Mouse (Mus musculus) lung, postnatal 10 days (tissue): ENCODE measurements around the gene Tmco3.

ENCODE experiments used
- DNase-seq: peaks from one replicate; pipeline ENCODE4 v3.0.0; 2021

Gene Tmco3

GRCm38 (mm10) chr8:13287692-13288623 is at the start of gene Tmco3, which contains the start of gene Dcun1d2:
Gene Tmco3 (plus strand): TSS chr8:13288190.
Gene Dcun1d2 (minus strand): TSS chr8:13288131.
- peak; percentile 95 for DNase-seq

GRCm38 (mm10) chr8:13240055-13240454 is 47.9 kb upstream of the Tmco3 start:
- no peak for DNase-seq

GRCm38 (mm10) chr8:13240691-13241090 is 47.3 kb upstream of the Tmco3 start:
- DNase-seq = peak; percentile 63

DNA sequence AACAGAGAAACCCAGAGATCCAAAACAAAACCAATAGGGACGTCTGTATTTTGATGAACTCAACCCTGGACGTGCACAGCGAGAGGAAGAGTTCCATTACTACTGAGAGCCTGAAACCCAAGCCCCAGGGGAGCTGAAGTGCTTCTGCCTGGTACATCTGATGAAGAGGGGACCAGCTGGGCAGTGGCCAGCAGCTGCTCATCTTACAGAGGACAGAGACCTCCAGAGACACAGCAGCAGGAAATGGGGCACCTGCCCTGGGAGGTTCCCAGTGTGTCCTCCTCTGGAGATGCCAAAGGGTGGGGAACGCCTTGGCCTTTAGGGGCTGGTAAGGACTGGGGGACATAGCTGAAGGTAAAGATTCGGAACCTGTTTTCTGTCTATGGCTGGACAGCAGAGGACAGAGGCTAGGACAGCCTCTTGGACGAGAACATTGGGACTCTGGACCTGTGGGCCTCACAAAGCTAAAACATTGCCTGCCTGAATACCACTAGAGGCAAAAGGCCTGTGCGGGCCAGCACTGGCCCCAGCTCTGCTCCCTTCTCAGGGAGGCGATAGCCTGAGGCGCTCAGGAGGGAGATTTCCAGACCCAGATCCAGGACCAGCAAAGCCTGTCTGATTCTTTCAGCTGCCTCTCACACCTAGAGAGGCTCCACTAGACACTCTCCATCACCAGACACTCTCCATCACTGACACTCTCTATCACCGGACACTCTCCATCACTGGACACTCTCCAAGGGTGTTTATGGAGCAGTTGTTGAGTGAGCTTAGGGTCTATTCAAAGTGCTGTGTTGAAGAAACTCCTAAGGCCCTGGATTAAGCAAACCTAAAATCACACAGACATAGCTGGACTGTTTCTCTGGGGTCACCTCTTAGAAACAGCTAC is 44.8 kb upstream of the Tmco3 start:
- no peak for DNase-seq

- no peak for DNase-seq
These were observed 43.6 kb upstream of the Tmco3 start for GRCm38 (mm10) chr8:13244343-13244880.

- DNase-seq = no peak
These were observed 35.2 kb upstream of the Tmco3 start for GRCm38 (mm10) chr8:13252837-13253236.

GRCm38 (mm10) chr8:13253413-13253812 is 34.6 kb upstream of the Tmco3 start:
- DNase-seq = no peak

GRCm38 (mm10) chr8:13254019-13254418 is 34.0 kb upstream of the Tmco3 start, which contains the start of gene Adprhl1:
Gene Adprhl1 (minus strand): TSS chr8:13254162.
- DNase-seq = peak; percentile 82

GRCm38 (mm10) chr8:13263376-13263775 is 24.6 kb upstream of the Tmco3 start:
- no peak for DNase-seq

GRCm38 (mm10) chr8:13267566-13267965 is 20.4 kb upstream of the Tmco3 start:
- peak; percentile 47 for DNase-seq

DNA sequence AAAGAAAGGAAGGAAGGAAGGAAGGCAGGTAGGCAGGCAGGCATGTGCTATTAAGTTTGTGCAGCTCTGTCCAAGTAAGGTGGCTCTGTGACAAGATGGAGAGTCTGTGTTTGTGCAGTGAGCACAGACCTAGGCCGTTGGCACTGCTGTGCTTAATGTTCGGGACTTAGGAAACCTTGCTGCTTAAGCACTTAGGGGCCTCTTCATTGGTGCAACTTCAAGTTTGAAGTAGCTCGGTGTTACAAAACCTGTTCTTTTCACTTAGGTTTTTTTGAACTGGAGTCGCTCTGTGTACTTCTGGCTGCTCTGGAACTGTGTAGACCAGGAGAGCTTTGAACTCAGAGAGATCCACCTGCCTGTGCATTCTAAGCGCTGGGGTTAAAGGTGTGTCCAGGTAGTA is 15.2 kb upstream of the Tmco3 start:
- DNase-seq = peak; percentile 13

DNA sequence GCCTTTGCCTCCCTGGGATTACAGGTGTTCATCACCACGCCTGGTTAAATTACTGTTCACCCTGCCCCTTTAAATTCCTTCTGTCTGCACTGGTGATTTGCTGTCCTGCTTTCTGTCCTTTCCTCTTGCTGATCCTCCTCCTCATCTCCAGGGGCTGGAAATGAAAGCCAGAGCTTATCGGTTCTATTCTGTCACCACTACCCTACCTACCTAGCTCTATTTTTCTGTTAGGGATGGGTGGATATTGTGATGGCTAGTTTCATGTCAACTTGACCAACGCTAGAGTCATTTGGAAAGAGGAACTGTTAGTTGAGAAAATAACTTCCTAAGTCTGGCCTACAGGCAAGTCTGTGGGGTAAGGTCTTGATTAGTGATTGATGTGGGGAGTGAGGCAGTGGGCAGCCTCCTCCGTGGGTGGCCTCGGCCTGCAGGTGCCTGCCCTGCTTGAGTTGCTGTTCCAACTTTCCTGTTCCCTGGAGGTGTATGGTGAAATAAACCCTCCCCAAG is 11.0 kb upstream of the Tmco3 start:
- no peak for DNase-seq

GRCm38 (mm10) chr8:13283200-13283599 is 4.8 kb upstream of the Tmco3 start:
- no peak for DNase-seq

DNA sequence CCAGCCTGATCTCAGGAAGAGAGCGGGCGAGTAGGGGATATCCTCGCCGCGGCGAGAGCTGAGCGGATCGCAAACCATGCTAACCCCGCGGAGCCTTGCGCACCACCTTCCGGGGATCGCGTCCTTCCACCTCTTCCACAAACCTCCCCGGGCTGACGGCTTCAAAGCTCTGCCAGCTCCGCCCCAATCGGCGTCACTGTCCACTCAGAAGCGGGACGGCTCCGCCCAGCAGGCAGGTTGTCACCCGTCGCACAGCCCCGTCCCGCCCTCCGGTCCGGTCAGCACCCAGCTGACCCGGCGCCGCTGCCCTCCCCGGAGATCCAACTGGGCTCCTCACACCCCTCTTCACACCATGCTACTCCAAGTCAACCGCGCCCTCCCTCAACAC is 692 bp upstream of the Tmco3 start:
- DNase-seq = peak; percentile 95

DNA sequence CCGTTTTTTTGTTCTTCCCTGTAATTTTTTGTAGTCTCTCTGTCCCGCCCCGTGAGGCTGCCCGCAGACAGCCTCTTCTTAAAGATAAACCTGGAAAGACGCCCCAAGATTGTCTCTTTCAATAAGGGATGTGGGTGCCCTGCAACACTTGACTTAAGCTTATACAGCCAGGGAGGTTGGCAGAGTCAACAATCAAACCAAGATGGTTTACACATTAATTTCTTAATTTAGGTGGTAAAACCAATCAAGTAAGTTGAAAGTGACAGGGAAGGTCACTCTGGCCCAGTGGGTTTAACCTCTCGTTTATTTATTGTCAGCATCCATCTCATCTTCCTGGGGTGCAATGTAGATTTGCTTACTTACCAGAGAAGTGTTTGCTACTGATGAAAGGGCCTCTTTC is 656 bp downstream of the Tmco3 start:
- no peak for DNase-seq

DNA sequence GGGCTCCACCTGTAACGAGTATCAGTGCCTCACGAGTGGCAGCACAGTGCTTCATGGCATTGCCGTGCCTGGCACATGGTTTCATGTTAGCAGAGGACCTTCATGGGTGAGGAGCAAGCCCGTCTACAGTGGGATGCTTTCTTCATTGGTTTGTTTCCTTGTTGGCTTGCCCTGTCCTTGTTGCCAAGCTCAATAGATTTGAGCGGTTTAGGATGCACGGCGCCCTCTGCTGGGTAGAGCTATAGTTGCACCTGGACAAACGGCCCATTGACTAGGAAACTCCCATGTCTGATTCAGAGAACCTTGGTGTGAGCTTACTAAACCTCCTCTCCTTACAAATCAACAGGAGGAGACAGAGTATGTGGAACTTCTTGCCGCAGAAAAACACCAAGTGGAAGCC is 4.4 kb downstream of the Tmco3 start:
- DNase-seq = peak; percentile 86

GRCm38 (mm10) chr8:13293677-13294470 is 5.9 kb downstream of the Tmco3 start:
- no peak for DNase-seq

- DNase-seq = no peak
These were observed 11.6 kb downstream of the Tmco3 start for GRCm38 (mm10) chr8:13299571-13299970.

DNA sequence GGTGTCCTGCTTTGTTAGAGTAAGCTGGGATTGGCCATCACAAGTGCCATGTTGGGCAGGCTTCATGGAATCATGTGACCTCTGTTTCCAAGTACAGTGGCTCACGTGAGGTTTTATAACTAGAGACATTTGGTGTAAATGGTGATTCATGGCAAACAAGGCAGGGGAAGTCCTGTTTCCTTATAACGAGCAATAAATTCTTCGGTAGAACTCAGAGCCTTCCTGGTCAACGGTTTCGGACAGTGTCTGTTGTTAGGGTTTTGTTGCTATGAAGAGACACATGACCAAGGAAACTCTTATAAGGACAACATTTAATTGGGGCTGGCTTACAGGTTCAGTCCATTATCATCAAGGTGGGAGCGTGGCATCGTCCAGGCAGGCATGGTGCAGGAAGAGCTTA is 13.0 kb downstream of the Tmco3 start:
- DNase-seq = no peak

GRCm38 (mm10) chr8:13305459-13305858 is 17.5 kb downstream of the Tmco3 start:
- DNase-seq = no peak

GRCm38 (mm10) chr8:13305884-13306283 is 17.9 kb downstream of the Tmco3 start:
- DNase-seq = no peak

DNA sequence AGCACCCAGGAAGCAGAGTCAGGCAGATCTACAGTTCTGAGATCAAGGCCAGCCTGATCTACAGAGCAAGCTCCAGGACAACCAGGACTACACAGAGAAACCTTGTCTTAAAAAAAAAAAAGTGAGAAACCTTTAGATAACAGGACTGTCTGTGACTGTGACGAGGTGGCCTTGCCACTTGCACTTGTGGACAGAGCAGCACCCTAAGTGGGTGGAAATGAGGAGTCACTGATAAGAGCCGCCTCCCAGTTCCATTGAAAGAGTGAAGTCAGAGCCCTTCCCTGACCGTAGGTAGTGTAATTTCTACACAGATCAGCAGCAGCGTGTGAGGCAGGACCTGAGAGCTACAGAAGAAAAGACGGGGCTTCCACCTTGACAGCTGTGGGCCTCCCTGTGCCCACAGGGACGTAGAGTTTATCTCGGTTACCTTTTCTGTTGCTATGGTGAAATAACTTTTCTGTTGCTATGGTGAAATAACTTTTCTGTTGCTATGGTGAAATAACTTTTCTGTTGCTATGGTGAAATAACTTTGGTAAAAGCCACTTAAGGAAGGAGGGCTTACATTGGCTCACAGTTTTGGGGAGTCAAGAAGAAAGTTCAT is 18.4 kb downstream of the Tmco3 start:
- DNase-seq = no peak
